16 mouse cellular contexts compared by ENCODE assay signal in genomic region chr12:17677743-17678142, GRCm38 (mm10). TPM values are rescaled to one million over a fixed set of nuclear protein-coding genes. Genes with fewer than 3 reads are reported as not detected.
DNase-seq lines count a peak whose midpoint lies in the region; ATAC-seq and TF ChIP-seq lines count a peak whose summit lies in the region.
"Had no signal": no experiment of that assay in that cellular context is flagged by ENCODE, and none has a peak within 500 bp of the region (broad histone marks: within the 10 kb centered on the region; RNA-seq: fewer than 3 reads in every experiment).

No protein-coding gene starts in this region.

- H3K9me3 ChIP-seq in liver, embryonic 14.5 days (ENCODE audit: control insufficient read depth, low read length) = no peaks in the 10 kb centered on the region
- H3K9me3 ChIP-seq: embryonic facial prominence, embryonic 15.5 days; forebrain, embryonic 15.5 days; liver, embryonic 12.5 days; stomach, embryonic 15.5 days had no signal

- no peak overlapping the region for H3K27ac ChIP-seq in liver, embryonic 14.5 days
- H3K27ac ChIP-seq: embryonic facial prominence, embryonic 15.5 days; forebrain, embryonic 15.5 days; liver, embryonic 12.5 days; stomach, embryonic 15.5 days had no signal

- H3K4me2 ChIP-seq in liver, embryonic 14.5 days (ENCODE audit: low read depth) = no peak overlapping the region
- H3K4me2 ChIP-seq: embryonic facial prominence, embryonic 15.5 days; forebrain, embryonic 15.5 days; liver, embryonic 12.5 days; stomach, embryonic 15.5 days had no signal

- DNase-seq in liver, embryonic 14.5 days (ENCODE audit: low read depth in 3 of 3, low spot score in 3 of 3) = no peak
- DNase-seq in liver (no peak), A20 (ENCODE audit: low read depth, low spot score) (peak; percentile 17)
- DNase-seq in naive thymus-derived CD4-positive, alpha-beta T cell, adult 2 months (ENCODE audit: low read depth) = peak; percentile 64
- DNase-seq in right cerebral cortex, postnatal 4 days = no peak
- DNase-seq in cerebellum, adult 9-10 months = no peak
- DNase-seq in embryo, embryonic 10 days (ENCODE audit: low spot score) = no peak
- DNase-seq: adrenal gland, adult 2 months; gastrocnemius, postnatal 25 days had no signal

- no peak for ATAC-seq in liver, embryonic 14.5 days (ENCODE audit: insufficient read depth)
- ATAC-seq in CD4-positive, CD25-positive, alpha-beta regulatory T cell, adult 4 months = peak; percentile 69
- ATAC-seq: forebrain, embryonic 15.5 days; liver, embryonic 12.5 days had no signal

- no peak for TF ChIP-seq EP300 in liver, embryonic 14.5 days (IDR thresholded peaks at IDR 0.05; ENCODE audit: low read depth)

- peak; percentile 9; the same call in 1 of the 2 replicates for TF ChIP-seq CTCF in liver, embryonic 14.5 days (IDR thresholded peaks at IDR 0.05; ENCODE audit: low read depth)

- no peaks in the 10 kb centered on the region for H3K4me1 ChIP-seq in liver, embryonic 14.5 days (replicated peaks; ENCODE audit: control insufficient read depth in 2 of 2, insufficient read depth in 2 of 2, low read length in 1 of 2)
- H3K4me1 ChIP-seq: embryonic facial prominence, embryonic 15.5 days; forebrain, embryonic 15.5 days; liver, embryonic 12.5 days; stomach, embryonic 15.5 days had no signal

- no peaks in the 10 kb centered on the region for H3K36me3 ChIP-seq in liver, embryonic 14.5 days (replicated peaks; ENCODE audit: control insufficient read depth, insufficient read depth, low read depth)
- H3K36me3 ChIP-seq: embryonic facial prominence, embryonic 15.5 days; forebrain, embryonic 15.5 days; liver, embryonic 12.5 days; stomach, embryonic 15.5 days had no signal

- H3K27me3 ChIP-seq in liver, embryonic 14.5 days (ENCODE audit: control insufficient read depth, insufficient read depth, low read length) = no peaks in the 10 kb centered on the region
- H3K27me3 ChIP-seq: embryonic facial prominence, embryonic 15.5 days; forebrain, embryonic 15.5 days; liver, embryonic 12.5 days; stomach, embryonic 15.5 days had no signal

- H3K9ac ChIP-seq in liver, embryonic 14.5 days (replicated peaks) = no peak overlapping the region
- H3K9ac ChIP-seq: embryonic facial prominence, embryonic 15.5 days; forebrain, embryonic 15.5 days; liver, embryonic 12.5 days; stomach, embryonic 15.5 days had no signal

- H3K4me3 ChIP-seq in liver, embryonic 14.5 days (ENCODE audit: insufficient read depth in 1 of 2, low read depth in 2 of 2, low read length in 2 of 2) = no peak overlapping the region
- H3K4me3 ChIP-seq: embryonic facial prominence, embryonic 15.5 days; forebrain, embryonic 15.5 days; liver, embryonic 12.5 days; megakaryocyte, embryonic 14.5 days; myocyte; stomach, embryonic 15.5 days had no signal

- WGBS in liver, embryonic 14.5 days (ENCODE audit: insufficient replicate concordance) = 50% methylated on average over 2 of the region's 2 CpGs

RNA-seq across cellular contexts. Expression of gene Hpcal1, which starts 12.9 kb away (rescaled TPM):
- polyA plus RNA-seq in liver, embryonic 14.5 days (2012; rRNA removed) = 16.2 and 16.6 TPM in 2 replicates
- polyA plus RNA-seq in liver, embryonic 14.5 days (2014; fragmentation: Nextera tagmentation; extraction: Ambion mirVana) = 13.6 and 14.7 TPM in 2 replicates
- 10 to 100 TPM; 71.5 to 87.9 TPM for polyA plus RNA-seq in CD4-positive, CD25-positive, alpha-beta regulatory T cell, adult 4 months (2017; shearing (Covaris generic))

Comparison
In these comparisons a context has a peak if more than half of its experiments do, and no peak if none do; other contexts are left out.
1. DNase-seq: peak in A20 (single experiment) and naive thymus-derived CD4-positive, alpha-beta T cell, adult 2 months (single experiment); none in liver, embryonic 14.5 days (0 of 3), liver (single experiment), right cerebral cortex, postnatal 4 days (single experiment), cerebellum, adult 9-10 months (single experiment) and embryo, embryonic 10 days (single experiment).
2. RNA of gene Hpcal1, which starts 12.9 kb away (polyA plus RNA-seq): 71.5 to 87.9 TPM in CD4-positive, CD25-positive, alpha-beta regulatory T cell, adult 4 months; 13.6 to 16.6 TPM in liver, embryonic 14.5 days; every median in the first group is over 4 times any median in the second.